Mouse (Mus musculus): ENCODE measurements around the gene Bbs1. TPM values are rescaled to one million over a fixed set of nuclear protein-coding genes. Genes with fewer than 3 reads are reported as not detected.
"Not testable (repeated sequence)": the region's sequence is repeated elsewhere in the genome, so short reads cannot be mapped to it uniquely, and the experiment has no call there.

Gene Bbs1
- polyA plus RNA-seq, 1 experiment from 2014 or later = 7.0 TPM

DNA sequence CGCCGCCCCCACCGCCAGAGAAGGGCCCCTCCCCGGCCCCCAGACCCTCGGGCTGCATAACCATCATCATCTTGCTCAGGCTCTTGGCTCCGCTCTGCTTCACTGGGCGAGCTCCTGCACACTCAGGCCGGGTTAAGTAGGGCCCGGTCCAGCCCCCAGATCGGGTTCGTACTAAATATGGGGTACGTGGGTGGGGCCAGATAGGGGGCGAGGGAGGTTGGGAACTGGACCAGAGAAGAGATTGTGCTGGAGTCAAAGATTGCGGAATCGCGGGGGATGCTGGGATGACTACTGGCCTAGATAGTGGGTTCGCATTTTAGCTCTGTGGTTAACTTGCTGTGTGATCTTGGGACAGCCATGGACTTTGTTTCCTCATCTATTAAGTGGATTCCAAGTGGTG is 28.6 kb downstream of the Bbs1 start, which contains the start of gene Actn3:
Gene Actn3 (minus strand): TSS at position 125 of the 400 bp plus-strand sequence.
- Histone ChIP-seq H3K4me3 (peak within 1 kb of the TSS; percentile 94), H3K4me1 (peaks cover 41% of the 10 kb centered on the region), H3K27me3 (ENCODE audit: low read depth, poor library complexity, severe bottlenecking) (peaks cover 12% of the 10 kb centered on the region), H3K36me3 (no peaks in the 10 kb centered on the region), H3K9me3 (replicated peaks) (no peaks in the 10 kb centered on the region), H3K27ac (replicated peaks) (peak within 1 kb of the TSS; percentile 86)
- 3% methylated on average over 17 of the region's 17 CpGs for WGBS
- DNase-seq (ENCODE audit: low spot score) = peak; percentile 28

DNA sequence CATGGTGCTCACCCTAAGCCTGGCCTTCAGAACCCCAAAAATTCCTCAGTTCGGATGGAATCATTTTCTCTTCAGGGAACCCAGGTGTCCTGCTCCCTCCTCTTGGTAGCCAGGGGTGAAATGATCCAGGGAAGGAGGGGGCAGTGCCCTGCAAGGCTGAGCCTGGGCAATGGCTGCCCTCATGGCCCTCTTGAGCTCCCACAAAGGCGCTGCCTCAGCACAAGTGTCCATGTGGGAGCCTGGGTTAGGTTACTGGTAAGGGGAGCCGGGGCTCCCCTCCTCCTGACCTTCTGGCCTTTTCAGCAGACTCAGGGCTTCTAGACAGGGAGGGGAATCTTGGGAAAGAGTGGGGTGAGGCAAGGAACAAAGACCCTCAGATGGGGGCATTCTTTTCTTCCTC is 29.7 kb downstream of the Bbs1 start:
- H3K27ac ChIP-seq (replicated peaks) = no peak overlapping the region
- DNase-seq (ENCODE audit: low spot score) = no peak
- H3K4me3 ChIP-seq = 0 out of 2 replicates have a peak overlapping the region, but pooled peaks have one; percentile 94
- peaks cover 12% of the 10 kb centered on the region for H3K27me3 ChIP-seq (ENCODE audit: low read depth, poor library complexity, severe bottlenecking)
- H3K9me3 ChIP-seq (replicated peaks) = no peaks in the 10 kb centered on the region
- WGBS = 82% methylated on average over 3 of the region's 3 CpGs
- no peaks in the 10 kb centered on the region for H3K36me3 ChIP-seq
- H3K4me1 ChIP-seq = peaks cover 41% of the 10 kb centered on the region

DNA sequence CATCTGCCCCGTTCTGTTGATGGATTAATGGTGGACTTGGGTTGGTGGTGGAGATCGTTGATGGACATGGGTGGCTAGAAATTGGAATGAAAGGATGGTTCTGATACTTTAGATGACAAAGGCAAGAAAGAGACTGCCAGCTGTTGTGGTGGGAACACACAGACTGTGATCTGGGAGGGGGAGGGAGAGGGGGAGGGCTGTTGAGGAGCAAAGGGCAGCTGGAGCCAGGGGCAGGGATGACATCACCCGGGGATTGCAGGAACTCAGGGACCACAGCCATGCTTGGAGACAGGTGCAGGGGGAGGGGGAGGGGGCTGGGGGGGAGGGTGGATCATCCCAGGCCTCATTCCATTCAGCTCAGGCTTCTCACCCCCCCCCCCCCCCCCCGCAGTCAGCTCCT is 30.2 kb downstream of the Bbs1 start:
- Histone ChIP-seq H3K4me3 (no peak overlapping the region), H3K4me1 (peaks cover 41% of the 10 kb centered on the region), H3K9me3 (replicated peaks) (no peaks in the 10 kb centered on the region), H3K27ac (replicated peaks) (no peak overlapping the region), H3K27me3 (ENCODE audit: low read depth, poor library complexity, severe bottlenecking) (peaks cover 12% of the 10 kb centered on the region), H3K36me3 (no peaks in the 10 kb centered on the region)
- DNase-seq (ENCODE audit: low spot score) = no peak
- whole genome bisulfite sequencing = 82% methylated on average over 4 of the region's 4 CpGs

DNA sequence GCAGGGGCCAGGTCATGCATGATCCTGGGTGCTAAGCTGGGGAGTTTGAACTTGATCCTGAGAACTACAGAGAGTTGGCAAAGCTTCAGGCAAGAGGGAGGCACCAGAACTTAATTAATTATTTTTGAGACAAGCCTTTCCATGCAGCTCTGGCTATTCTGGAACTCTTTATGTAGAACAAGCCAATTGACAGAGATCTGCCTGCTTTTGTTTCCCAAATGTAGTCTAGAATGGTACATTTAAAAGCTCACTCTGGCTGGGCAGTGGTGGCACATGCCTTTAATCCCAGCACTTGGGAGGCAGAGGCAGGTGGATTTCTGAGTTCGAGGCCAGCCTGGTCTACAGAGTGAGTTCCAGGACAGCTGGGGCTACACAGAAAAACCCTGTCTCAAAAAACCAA is 31.8 kb downstream of the Bbs1 start:
- H3K4me1 ChIP-seq = peaks cover 31% of the 10 kb centered on the region
- not testable (repeated sequence) for DNase-seq (ENCODE audit: low spot score); H3K36me3 ChIP-seq; H3K9me3 ChIP-seq (replicated peaks); H3K4me3 ChIP-seq; H3K27ac ChIP-seq (replicated peaks)
- 93% methylated on average over 1 of the region's 1 CpGs for whole genome bisulfite sequencing
- peaks cover 12% of the 10 kb centered on the region for H3K27me3 ChIP-seq (ENCODE audit: low read depth, poor library complexity, severe bottlenecking)

DNA sequence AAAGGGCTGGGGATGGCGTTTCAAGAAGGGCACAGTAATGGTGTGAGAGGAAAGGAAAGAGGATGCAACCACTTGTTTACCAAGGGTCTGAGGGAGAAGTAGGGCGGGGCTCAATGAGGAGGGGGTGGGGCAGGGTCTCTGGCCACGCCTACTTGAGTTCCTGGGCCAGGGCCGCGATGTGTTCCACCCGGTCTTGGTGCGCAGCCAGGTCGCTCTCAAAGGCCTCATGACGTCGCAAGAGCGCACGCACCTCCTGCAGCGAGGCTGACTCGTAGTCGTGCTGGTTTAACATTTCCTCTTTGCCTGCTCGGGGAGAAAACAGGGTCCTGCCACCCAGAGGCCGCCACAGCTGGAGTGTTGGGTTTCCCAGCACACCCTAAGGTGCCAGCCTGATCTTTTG is 41.3 kb downstream of the Bbs1 start:
- no peak for DNase-seq (ENCODE audit: low spot score)
- no peak overlapping the region for H3K27ac ChIP-seq (replicated peaks)
- 0 out of 2 replicates have a peak overlapping the region, but pooled peaks have one; percentile 21 for H3K4me3 ChIP-seq
- WGBS = 9% methylated on average over 17 of the region's 17 CpGs
- no peaks in the 10 kb centered on the region for H3K9me3 ChIP-seq (replicated peaks)
- peaks cover 7% of the 10 kb centered on the region for H3K4me1 ChIP-seq
- peaks cover 9% of the 10 kb centered on the region; the same call in 1 of the 2 replicates for H3K36me3 ChIP-seq
- no peaks in the 10 kb centered on the region for H3K27me3 ChIP-seq (ENCODE audit: low read depth, poor library complexity, severe bottlenecking)

GRCm38 (mm10) chr19:4863048-4863447 is 43.4 kb downstream of the Bbs1 start:
- no peak for DNase-seq (ENCODE audit: low spot score)
- Histone ChIP-seq H3K4me1 (peaks cover 7% of the 10 kb centered on the region), H3K4me3 (no peak overlapping the region), H3K27ac (replicated peaks) (no peak overlapping the region), H3K36me3 (peaks cover 20% of the 10 kb centered on the region), H3K9me3 (replicated peaks) (no peaks in the 10 kb centered on the region), H3K27me3 (ENCODE audit: low read depth, poor library complexity, severe bottlenecking) (no peaks in the 10 kb centered on the region)
- WGBS = 86% methylated on average over 6 of the region's 6 CpGs

GRCm38 (mm10) chr19:4859081-4859480 is 47.3 kb downstream of the Bbs1 start:
- DNase-seq (ENCODE audit: low spot score) = no peak
- H3K4me3 ChIP-seq = no peak overlapping the region
- no peaks in the 10 kb centered on the region for H3K9me3 ChIP-seq (replicated peaks)
- H3K4me1 ChIP-seq = peaks cover 21% of the 10 kb centered on the region
- H3K36me3 ChIP-seq = peaks cover 20% of the 10 kb centered on the region
- 87% methylated on average over 6 of the region's 6 CpGs for WGBS
- no peak overlapping the region for H3K27ac ChIP-seq (replicated peaks)
- H3K27me3 ChIP-seq (ENCODE audit: low read depth, poor library complexity, severe bottlenecking) = peaks cover 13% of the 10 kb centered on the region

DNA sequence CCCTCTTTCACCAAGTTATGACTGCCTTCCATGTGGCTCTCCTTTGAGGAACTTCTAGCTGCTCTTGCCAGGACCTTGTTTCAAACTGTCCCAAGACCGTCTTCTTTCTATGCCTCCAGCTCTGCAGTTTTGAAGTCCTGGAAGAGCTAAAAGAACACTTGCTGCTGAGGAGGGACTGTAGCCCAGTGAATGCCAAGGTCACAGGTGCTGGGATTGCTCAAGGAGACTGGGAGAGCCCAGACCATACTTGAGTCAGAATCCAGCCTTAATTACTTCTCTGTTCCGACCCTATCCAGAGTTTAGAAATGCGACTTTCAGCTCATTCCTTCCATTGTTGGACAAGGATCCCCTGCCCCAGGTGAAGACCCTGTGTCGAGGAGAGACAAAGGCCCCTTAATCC is 50.5 kb downstream of the Bbs1 start:
- Histone ChIP-seq H3K4me1 (peaks cover 21% of the 10 kb centered on the region), H3K4me3 (peak overlapping the region; percentile 74), H3K27me3 (ENCODE audit: low read depth, poor library complexity, severe bottlenecking) (peaks cover 13% of the 10 kb centered on the region), H3K27ac (replicated peaks) (no peak overlapping the region), H3K36me3 (peaks cover 15% of the 10 kb centered on the region), H3K9me3 (replicated peaks) (no peaks in the 10 kb centered on the region)
- WGBS = 42% methylated on average over 4 of the region's 4 CpGs
- DNase-seq (ENCODE audit: low spot score) = no peak

DNA sequence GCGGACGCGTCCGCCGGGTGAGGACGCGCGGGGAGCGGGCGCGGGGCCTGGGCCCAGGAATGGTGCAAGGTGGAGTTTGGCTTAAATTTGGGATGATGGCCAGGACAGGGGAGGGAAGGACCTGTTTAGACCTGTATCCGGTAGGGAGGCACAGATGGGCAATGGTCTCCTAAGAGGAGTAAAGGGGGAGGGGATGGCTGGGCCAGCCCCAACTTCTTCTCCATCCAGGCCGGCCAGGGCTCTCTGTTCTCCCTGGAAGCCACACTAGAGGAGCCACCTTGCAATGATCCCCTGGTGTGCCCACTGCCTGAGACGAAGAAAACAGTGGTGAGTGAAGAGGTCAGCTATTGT is 51.0 kb downstream of the Bbs1 start:
- Histone ChIP-seq H3K9me3 (replicated peaks) (no peaks in the 10 kb centered on the region), H3K27ac (replicated peaks) (peak overlapping the region; percentile 84), H3K27me3 (ENCODE audit: low read depth, poor library complexity, severe bottlenecking) (peaks cover 13% of the 10 kb centered on the region), H3K4me3 (peak overlapping the region; percentile 74), H3K4me1 (peaks cover 23% of the 10 kb centered on the region), H3K36me3 (peaks cover 11% of the 10 kb centered on the region)
- no peak for DNase-seq (ENCODE audit: low spot score)
- 2% methylated on average over 14 of the region's 14 CpGs for WGBS

GRCm38 (mm10) chr19:4854552-4855469 is 51.6 kb downstream of the Bbs1 start, which contains the start of gene Ctsf:
Ctsf (plus strand) TSS chr19:4855130.
- DNase-seq (ENCODE audit: low spot score) = peak; percentile 87
- H3K9me3 ChIP-seq (replicated peaks) = no peaks in the 10 kb centered on the region
- peaks cover 8% of the 10 kb centered on the region for H3K36me3 ChIP-seq
- H3K4me3 ChIP-seq = peak within 1 kb of the TSS; percentile 74
- WGBS = 5% methylated on average over 45 of the region's 45 CpGs
- peaks cover 13% of the 10 kb centered on the region for H3K27me3 ChIP-seq (ENCODE audit: low read depth, poor library complexity, severe bottlenecking)
- H3K27ac ChIP-seq (replicated peaks) = peak within 1 kb of the TSS; percentile 84
- peaks cover 26% of the 10 kb centered on the region for H3K4me1 ChIP-seq

DNA sequence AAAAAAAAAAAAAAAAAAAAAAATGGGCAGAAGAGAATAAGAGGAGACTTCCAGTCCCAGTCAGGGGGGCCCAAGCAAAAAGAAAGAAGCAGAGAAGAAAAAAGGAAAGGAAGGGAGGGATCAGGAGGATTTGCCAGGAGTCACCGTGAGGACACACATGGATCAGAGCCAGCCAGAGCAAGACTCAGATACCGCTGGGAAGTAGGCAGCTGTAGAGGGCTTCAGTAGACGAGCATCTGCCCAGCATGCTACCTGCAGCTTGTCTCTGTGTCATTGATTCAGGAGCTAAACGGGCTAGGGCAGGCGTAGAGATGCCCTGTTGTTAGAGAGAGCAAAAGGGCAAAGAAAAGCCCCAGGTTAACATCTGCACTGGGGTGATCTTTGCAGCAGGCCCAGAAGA is 56.1 kb downstream of the Bbs1 start:
- WGBS = 42% methylated on average over 5 of the region's 5 CpGs
- DNase-seq (ENCODE audit: low spot score) = no peak
- no peaks in the 10 kb centered on the region for H3K27me3 ChIP-seq (ENCODE audit: low read depth, poor library complexity, severe bottlenecking)
- no peaks in the 10 kb centered on the region for H3K9me3 ChIP-seq (replicated peaks)
- H3K4me1 ChIP-seq = peaks cover 15% of the 10 kb centered on the region
- H3K36me3 ChIP-seq = no peaks in the 10 kb centered on the region
- H3K27ac ChIP-seq (replicated peaks) = no peak overlapping the region
- no peak overlapping the region for H3K4me3 ChIP-seq

DNA sequence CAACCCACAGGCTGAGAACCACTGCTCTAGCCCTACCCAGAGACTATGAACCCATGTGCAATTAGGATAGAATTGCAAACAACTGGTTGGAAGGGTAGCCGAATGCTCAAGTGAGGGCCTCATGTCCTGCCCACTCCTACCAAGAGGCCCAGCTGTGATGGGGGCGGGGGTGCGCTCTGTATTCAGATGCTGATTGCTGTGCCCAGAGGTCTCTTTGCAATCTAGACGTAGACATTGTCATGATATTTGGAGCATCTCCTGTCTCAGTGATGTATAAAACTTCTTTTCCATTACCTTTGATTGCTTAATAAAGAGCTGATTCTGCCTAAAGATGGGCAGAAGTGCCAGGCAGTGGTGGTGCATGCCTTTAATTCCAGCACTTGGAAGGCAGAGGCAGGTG is 56.6 kb downstream of the Bbs1 start:
- H3K4me3 ChIP-seq = no peak overlapping the region
- DNase-seq (ENCODE audit: low spot score) = no peak
- H3K4me1 ChIP-seq = peaks cover 11% of the 10 kb centered on the region
- H3K9me3 ChIP-seq (replicated peaks) = no peaks in the 10 kb centered on the region
- H3K27me3 ChIP-seq (ENCODE audit: low read depth, poor library complexity, severe bottlenecking) = no peaks in the 10 kb centered on the region
- H3K36me3 ChIP-seq = no peaks in the 10 kb centered on the region
- WGBS = 53% methylated on average over 4 of the region's 4 CpGs
- no peak overlapping the region for H3K27ac ChIP-seq (replicated peaks)

DNA sequence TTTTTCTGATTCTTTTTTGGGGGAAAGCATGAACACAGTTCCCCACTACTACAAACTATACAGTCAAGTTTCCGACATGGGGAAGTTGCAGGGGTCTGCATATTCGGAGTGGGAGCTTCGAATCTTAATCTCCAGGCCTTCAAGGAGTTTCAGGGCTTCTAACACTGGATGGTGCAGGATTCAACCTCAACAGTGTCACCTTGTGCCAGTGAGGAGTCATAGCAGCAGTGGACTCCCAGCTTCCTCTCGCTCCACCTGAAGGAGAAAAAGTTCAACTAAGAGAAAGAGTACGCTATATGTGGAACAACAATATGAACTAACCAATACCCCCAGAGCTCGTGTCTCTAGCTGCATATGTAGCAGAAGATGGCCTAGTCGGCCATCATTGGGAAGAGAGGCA is 58.9 kb downstream of the Bbs1 start:
- no peaks in the 10 kb centered on the region for H3K9me3 ChIP-seq (replicated peaks)
- H3K4me3 ChIP-seq = no peak overlapping the region
- H3K27ac ChIP-seq (replicated peaks) = no peak overlapping the region
- 0 out of 2 replicates have a peak, but pooled peaks cover under 1% of the 10 kb centered on the region for H3K27me3 ChIP-seq (ENCODE audit: low read depth, poor library complexity, severe bottlenecking)
- no peaks in the 10 kb centered on the region for H3K36me3 ChIP-seq
- 0 out of 2 replicates have a peak, but pooled peaks cover 7% of the 10 kb centered on the region for H3K4me1 ChIP-seq
- 45% methylated on average over 7 of the region's 7 CpGs for WGBS
- DNase-seq (ENCODE audit: low spot score) = no peak

Data from midbrain, embryonic 10.5 days (tissue).